Mouse (Mus musculus) C2C12 (cell line): ENCODE measurements at regions not wholly inside any gene's neighbourhood (a gene's known extent, or its start where the extent isn't known, plus 50 kb on each side); places are given as distances from the start of the nearest gene placed in this dataset.

ENCODE experiments used
- CEBPB ChIP-seq: IDR thresholded peaks from one replicate; pipeline ENCODE4 v1.6.1; 2011; ENCODE audit warnings: low read depth, mild to moderate bottlenecking, control low read depth, moderate library complexity
- CTCF ChIP-seq: IDR thresholded peaks from one replicate; pipeline ENCODE4 v1.5.1; 2011; ENCODE audit not compliant: control insufficient read depth, insufficient read depth, insufficient read length
- FOSL1 ChIP-seq: IDR thresholded peaks from one replicate; pipeline ENCODE4 v1.8.0; 2011; ENCODE audit warnings: mild to moderate bottlenecking, low read length; ENCODE audit not compliant: poor library complexity, insufficient read depth, severe bottlenecking
- MAX ChIP-seq: IDR thresholded peaks from one replicate; pipeline ENCODE4 v1.6.1; 2011; ENCODE audit warnings: mild to moderate bottlenecking, control low read depth
- MYOG ChIP-seq: IDR thresholded peaks from one replicate; pipeline ENCODE4 v1.6.1; 2011; ENCODE audit not compliant: control insufficient read depth, insufficient read length; ENCODE audit errors: extremely low read depth
- USF1 ChIP-seq: IDR thresholded peaks from one replicate; pipeline ENCODE4 v1.6.1; 2011; ENCODE audit warnings: low read depth, mild to moderate bottlenecking, control low read depth, moderate library complexity

GRCm38 (mm10) chr10:66940368-66940767 is 155.6 kb upstream of the Jmjd1c start:
- TF ChIP-seq CTCF, result no peak
- TF ChIP-seq MAX, result no peak
- TF ChIP-seq USF1, result no peak
- no peak for TF ChIP-seq FOSL1
- no peak for TF ChIP-seq CEBPB
- no peak for TF ChIP-seq MYOG
